Mouse (Mus musculus) kidney, postnatal 0 days (tissue): ENCODE measurements around the gene Olfr1230. TPM values are rescaled to one million over a fixed set of nuclear protein-coding genes. Genes with fewer than 3 reads are reported as not detected.

Source experiments
- ATAC-seq: fragments of 200-750 bp; cut with Nextera tagmentation; replicated peaks from 2 replicates; pipeline ENCODE4 v1.8.0; 2017; ENCODE audit warnings: low read depth, moderate number of reproducible peaks, moderate TSS enrichment, moderate library complexity; ENCODE audit not compliant: low FRiP score
- DNase-seq: peaks from one replicate; pipeline ENCODE4 v3.0.0-alpha.2; 2016; ENCODE audit warnings: low spot score
- H3K27ac ChIP-seq: fragments of 300-500 bp; sonication (generic); 2 replicates; pipeline ENCODE4 v1.5.1; 2014; ENCODE audit warnings: mild to moderate bottlenecking
- H3K27me3 ChIP-seq: fragments of 300-500 bp; sonication (generic); 2 replicates; pipeline ENCODE4 v1.6.1; 2014; ENCODE audit warnings: low read length, mixed read lengths; ENCODE audit not compliant: insufficient read depth
- H3K36me3 ChIP-seq: fragments of 300-500 bp; sonication (generic); 2 replicates; pipeline ENCODE4 v1.6.1; 2014; ENCODE audit warnings: low read length, mixed read lengths; ENCODE audit not compliant: insufficient read depth
- H3K4me1 ChIP-seq: fragments of 300-500 bp; sonication (generic); replicated peaks from 2 replicates; pipeline ENCODE4 v1.6.1; 2014; ENCODE audit warnings: antibody characterized with exemption, low read length, mixed read lengths; ENCODE audit not compliant: insufficient read depth
- H3K4me2 ChIP-seq: fragments of 300-500 bp; sonication (generic); 2 replicates; pipeline ENCODE4 v1.6.1; 2014; ENCODE audit warnings: mild to moderate bottlenecking, low read length, moderate library complexity, mixed read lengths
- H3K4me3 ChIP-seq: fragments of 300-500 bp; sonication (generic); replicated peaks from 2 replicates; pipeline ENCODE4 v1.5.1; 2014; ENCODE audit warnings: low read depth, low read length
- H3K9ac ChIP-seq: fragments of 300-500 bp; sonication (generic); 2 replicates; pipeline ENCODE4 v1.6.1; 2014; ENCODE audit warnings: low read depth, low read length
- H3K9me3 ChIP-seq: fragments of 300-500 bp; sonication (generic); replicated peaks from 2 replicates; pipeline ENCODE4 v1.6.1; 2016; ENCODE audit warnings: low read length, inconsistent platforms, mixed read lengths
- CTCF ChIP-seq: IDR thresholded peaks from 2 replicates; pipeline ENCODE4 v1.5.1; 2016; ENCODE audit warnings: antibody characterized with exemption, low read depth, mild to moderate bottlenecking, moderate library complexity
- WGBS: fragments of 180-500 bp; shearing (Covaris S2); extraction: QIAGEN DNeasy Blood & Tissue Kit; methylation state at CpG from one replicate; pipeline ENCODE4 v1.1.7; 2014; 5-methylcytosine and 5-hydroxymethylcytosine counted together
- polyA plus RNA-seq: library from polyadenylated mRNA; unstranded; fragments of >200 nt; fragmentation: Nextera tagmentation; extraction: Ambion mirVana; gene quantifications from 2 replicates; pipeline ENCODE4 v1.2.1, GENCODE M21; 2015

The Olfr1230 gene
- not detected in 2 replicates for polyA plus RNA-seq

- H3K4me3 ChIP-seq: no peak within 1 kb of the TSS
- no peaks in the 10 kb centered on the region for H3K36me3 ChIP-seq
- ATAC-seq (no peak), DNase-seq (no peak)
- H3K27me3 ChIP-seq: no peaks in the 10 kb centered on the region
- TF ChIP-seq CTCF: no peak
- no peaks in the 10 kb centered on the region for H3K4me1 ChIP-seq
- 81% methylated on average over 1 of the region's 1 CpGs for WGBS
- H3K9ac ChIP-seq: no peak within 1 kb of the TSS
- H3K9me3 ChIP-seq: no peaks in the 10 kb centered on the region
- no peak within 1 kb of the TSS for H3K27ac ChIP-seq
- H3K4me2 ChIP-seq: no peak within 1 kb of the TSS
These were observed at the start of gene Olfr1230 for GRCm38 (mm10) chr2:89297168-89297567. Gene Olfr1230, minus strand, starts transcription at chr2:89297268.

GRCm38 (mm10) chr2:89342298-89342697 is 45.2 kb upstream of the Olfr1230 start, which contains the start of gene Olfr1233:
Gene Olfr1233, minus strand, starts transcription at chr2:89342398.
- Histone ChIP-seq H3K9me3 (no peaks in the 10 kb centered on the region), H3K9ac (no peak within 1 kb of the TSS), H3K4me2 (no peak within 1 kb of the TSS), H3K4me3 (no peak within 1 kb of the TSS), H3K36me3 (no peaks in the 10 kb centered on the region), H3K27ac (no peak within 1 kb of the TSS), H3K4me1 (no peaks in the 10 kb centered on the region), H3K27me3 (no peaks in the 10 kb centered on the region)
- ATAC-seq: no peak
- no peak for DNase-seq
- TF ChIP-seq CTCF: no peak

- no peak within 1 kb of the TSS for H3K4me3 ChIP-seq
These were observed 32.5 kb upstream of the Olfr1230 start, which contains the start of gene Olfr1232 for GRCm38 (mm10) chr2:89329575-89329974. Gene Olfr1232, minus strand, starts transcription at chr2:89329675.

GRCm38 (mm10) chr2:89306974-89307373 is 9.9 kb upstream of the Olfr1230 start, which contains the start of gene Olfr1231:
Gene Olfr1231, minus strand, starts transcription at chr2:89307074.
- no peaks in the 10 kb centered on the region for H3K36me3 ChIP-seq
- no peaks in the 10 kb centered on the region for H3K9me3 ChIP-seq
- H3K27me3 ChIP-seq: no peaks in the 10 kb centered on the region
- H3K4me1 ChIP-seq: no peaks in the 10 kb centered on the region
- 84% methylated on average over 2 of the region's 2 CpGs for WGBS
- no peak within 1 kb of the TSS for H3K9ac ChIP-seq
- H3K4me2 ChIP-seq: no peak within 1 kb of the TSS
- no peak within 1 kb of the TSS for H3K4me3 ChIP-seq
- ATAC-seq: no peak
- TF ChIP-seq CTCF: no peak
- no peak within 1 kb of the TSS for H3K27ac ChIP-seq
- no peak for DNase-seq

More at GRCm38 (mm10) chr2:89329575-89329974, 32.5 kb upstream of the Olfr1230 start, which contains the start of gene Olfr1232:
- Histone ChIP-seq H3K4me1 (no peaks in the 10 kb centered on the region), H3K27ac (no peak within 1 kb of the TSS), H3K4me2 (no peak within 1 kb of the TSS), H3K36me3 (no peaks in the 10 kb centered on the region), H3K9me3 (no peaks in the 10 kb centered on the region), H3K27me3 (no peaks in the 10 kb centered on the region), H3K9ac (no peak within 1 kb of the TSS)
- DNase-seq: no peak
- ATAC-seq: no peak
- no peak for TF ChIP-seq CTCF

- no peak for ATAC-seq
- H3K4me1 ChIP-seq: no peaks in the 10 kb centered on the region
- no peak within 1 kb of the TSS for H3K4me2 ChIP-seq
- no peak within 1 kb of the TSS for H3K9ac ChIP-seq
- WGBS: 80% methylated on average over 2 of the region's 2 CpGs
- no peaks in the 10 kb centered on the region for H3K27me3 ChIP-seq
- TF ChIP-seq CTCF: no peak
- H3K27ac ChIP-seq: no peak within 1 kb of the TSS
- H3K4me3 ChIP-seq: no peak within 1 kb of the TSS
- no peaks in the 10 kb centered on the region for H3K9me3 ChIP-seq
- DNase-seq: no peak
- H3K36me3 ChIP-seq: no peaks in the 10 kb centered on the region
These were observed 9.2 kb downstream of the Olfr1230 start, which contains the start of gene Olfr1229 for GRCm38 (mm10) chr2:89287914-89288313. Gene Olfr1229, minus strand, starts transcription at chr2:89288014.

DNA sequence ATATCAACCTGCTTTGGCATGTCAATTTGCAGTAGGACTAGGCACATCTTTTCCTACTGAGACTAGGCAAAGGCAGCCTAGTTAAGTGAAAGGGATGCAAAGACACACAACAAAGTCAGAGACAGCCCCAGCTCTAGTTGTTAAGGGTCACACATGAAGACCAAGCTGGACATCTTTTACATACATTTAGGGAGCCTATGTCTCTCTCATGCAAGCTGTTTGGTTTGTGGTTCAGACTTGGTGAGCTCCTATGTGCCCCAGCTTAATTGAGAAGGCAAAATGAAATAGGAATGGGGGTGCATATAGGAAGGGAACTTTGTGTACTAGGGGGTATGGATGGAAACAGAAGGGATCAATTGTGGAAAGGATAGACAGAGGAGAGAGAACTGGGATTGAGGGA is 43.1 kb downstream of the Olfr1230 start, which contains the start of gene Olfr1228:
TSS of gene Olfr1228 (minus strand) at position 101 of the 400 bp plus-strand sequence.
- TF ChIP-seq CTCF: no peak
- H3K4me2 ChIP-seq: no peak within 1 kb of the TSS
- no peaks in the 10 kb centered on the region for H3K9me3 ChIP-seq
- no peak within 1 kb of the TSS for H3K4me3 ChIP-seq
- DNase-seq: no peak
- no peak within 1 kb of the TSS for H3K9ac ChIP-seq
- no peaks in the 10 kb centered on the region for H3K4me1 ChIP-seq
- H3K36me3 ChIP-seq: no peaks in the 10 kb centered on the region
- ATAC-seq: no peak
- no peak within 1 kb of the TSS for H3K27ac ChIP-seq
- H3K27me3 ChIP-seq: no peaks in the 10 kb centered on the region

Other genes starting within 250 kb of the Olfr1230 start
- gene Olfr1218, start 236.1 kb downstream of the Olfr1230 start, polyA plus RNA-seq: not detected in 2 replicates
- gene Olfr1219, start 213.8 kb downstream of the Olfr1230 start, polyA plus RNA-seq: not detected in 2 replicates
- gene Olfr1220, start 190.4 kb downstream of the Olfr1230 start, polyA plus RNA-seq: not detected in 2 replicates
- gene Olfr1221, start 180.0 kb downstream of the Olfr1230 start, polyA plus RNA-seq: not detected in 2 replicates
- not detected in 2 replicates for gene Olfr1222, start 164.2 kb downstream of the Olfr1230 start, polyA plus RNA-seq
- gene Olfr1223, start 145.7 kb downstream of the Olfr1230 start, polyA plus RNA-seq: not detected in 2 replicates
- gene Olfr1224-ps1, start 133.2 kb downstream of the Olfr1230 start, polyA plus RNA-seq: not detected in 2 replicates
- not detected in 2 replicates for gene Olfr1225, start 122.6 kb downstream of the Olfr1230 start, polyA plus RNA-seq
- gene Olfr1226, start 97.2 kb downstream of the Olfr1230 start, polyA plus RNA-seq: not detected in 2 replicates
- not detected in 2 replicates for gene Olfr1228, start 43.2 kb downstream of the Olfr1230 start, polyA plus RNA-seq
- not detected in 2 replicates for gene Olfr1229, start 9.3 kb downstream of the Olfr1230 start, polyA plus RNA-seq
- not detected in 2 replicates for gene Olfr1231, start 9.8 kb upstream of the Olfr1230 start, polyA plus RNA-seq
- not detected in 2 replicates for gene Olfr1232, start 32.4 kb upstream of the Olfr1230 start, polyA plus RNA-seq
- not detected in 2 replicates for gene Olfr1233, start 45.1 kb upstream of the Olfr1230 start, polyA plus RNA-seq
- gene Olfr1234, start 67.6 kb upstream of the Olfr1230 start, polyA plus RNA-seq: not detected in 2 replicates
- gene Olfr1238, start 112.4 kb upstream of the Olfr1230 start, polyA plus RNA-seq: not detected in 2 replicates
- not detected in 2 replicates for gene Olfr1239, start 123.1 kb upstream of the Olfr1230 start, polyA plus RNA-seq
- gene Olfr1240, start 145.7 kb upstream of the Olfr1230 start, polyA plus RNA-seq: not detected in 2 replicates
- gene Olfr1241, start 189.9 kb upstream of the Olfr1230 start, polyA plus RNA-seq: not detected in 2 replicates
- gene Olfr1242, start 201.1 kb upstream of the Olfr1230 start, polyA plus RNA-seq: not detected in 2 replicates
- not detected in 2 replicates for gene Olfr1243, start 234.2 kb upstream of the Olfr1230 start, polyA plus RNA-seq